Comparison of ENCODE assay signal across 20 mouse cellular contexts in the genomic region with DNA sequence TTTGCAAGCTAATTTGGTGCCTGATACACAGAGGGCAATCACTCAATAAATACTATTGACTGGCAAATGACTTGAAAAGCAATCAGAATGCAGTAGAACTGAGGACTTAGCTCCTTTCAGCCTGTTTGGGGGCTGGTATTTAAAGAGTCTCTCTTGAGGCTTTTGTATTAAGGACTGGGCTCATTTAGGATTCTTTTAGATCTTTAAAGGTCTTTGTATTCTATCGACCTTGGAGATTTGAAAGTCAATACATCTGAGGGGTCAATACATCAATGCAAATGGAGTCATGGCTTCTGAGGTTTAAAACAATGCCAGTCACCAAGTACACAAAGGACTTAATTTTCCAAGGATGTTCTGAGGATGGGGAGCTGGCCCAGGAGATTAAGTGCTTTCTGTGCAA.
"Had no signal": no experiment of that assay in that cellular context is flagged by ENCODE, and none has a peak within 500 bp of the region (broad histone marks: within the 10 kb centered on the region; RNA-seq: fewer than 3 reads in every experiment).

No protein-coding gene starts in this region.

- H3K9ac ChIP-seq: limb, embryonic 13.5 days; liver, embryonic 12.5 days; liver, embryonic 15.5 days; lung, embryonic 15.5 days; neural tube, embryonic 13.5 days; stomach, embryonic 15.5 days had no signal

- H3K27me3 ChIP-seq: limb, embryonic 13.5 days; liver, embryonic 12.5 days; liver, embryonic 15.5 days; lung, embryonic 15.5 days; megakaryocyte, embryonic 14.5 days; neural tube, embryonic 13.5 days; stomach, embryonic 15.5 days had no signal

- H3K27ac ChIP-seq: limb, embryonic 10.5 days; limb, embryonic 13.5 days; liver, embryonic 12.5 days; liver, embryonic 15.5 days; lung, embryonic 15.5 days; neural tube, embryonic 13.5 days; stomach, embryonic 15.5 days had no signal

- DNase-seq: kidney, adult 9 months; kidney, postnatal 14 days; kidney, postnatal 4 days; liver; lung, adult 18-20 months; lung, postnatal 10 days; lung, postnatal 36 days; retina, postnatal 1 day; right cerebral cortex, postnatal 25 days; spleen, adult 18-20 months; thymus, postnatal 25 days had no signal

- H3K4me2 ChIP-seq: limb, embryonic 13.5 days; liver, embryonic 12.5 days; liver, embryonic 15.5 days; lung, embryonic 15.5 days; neural tube, embryonic 13.5 days; stomach, embryonic 15.5 days had no signal

- H3K36me3 ChIP-seq: limb, embryonic 10.5 days; limb, embryonic 13.5 days; liver, embryonic 12.5 days; liver, embryonic 15.5 days; lung, embryonic 15.5 days; midbrain, embryonic 10.5 days; neural tube, embryonic 13.5 days; stomach, embryonic 15.5 days had no signal

- H3K4me1 ChIP-seq: limb, embryonic 10.5 days; limb, embryonic 13.5 days; liver, embryonic 12.5 days; liver, embryonic 15.5 days; lung, embryonic 15.5 days; megakaryocyte, embryonic 14.5 days; stomach, embryonic 15.5 days had no signal

- H3K9me3 ChIP-seq: limb, embryonic 10.5 days; limb, embryonic 13.5 days; liver, embryonic 12.5 days; liver, embryonic 15.5 days; lung, embryonic 15.5 days; megakaryocyte, embryonic 14.5 days; midbrain, embryonic 10.5 days; neural tube, embryonic 13.5 days; stomach, embryonic 15.5 days had no signal

- ATAC-seq: liver, embryonic 12.5 days had no signal

- H3K4me3 ChIP-seq: limb, embryonic 10.5 days; limb, embryonic 13.5 days; liver, embryonic 12.5 days; liver, embryonic 15.5 days; lung, embryonic 15.5 days; megakaryocyte, embryonic 14.5 days; midbrain, embryonic 10.5 days; neural tube, embryonic 13.5 days; stomach, embryonic 15.5 days had no signal
